Mouse (Mus musculus): ENCODE results near the gene Atp6v0d1. TPM values are rescaled to one million over a fixed set of nuclear protein-coding genes. Genes with fewer than 3 reads are reported as not detected.

Atp6v0d1 gene
- polyA plus RNA-seq, 1 experiment from 2014 or later, result 254 TPM

- Histone ChIP-seq H3K9me3 (ENCODE audit: control insufficient read depth, low read length) (no peaks in the 10 kb centered on the region), H3K9ac (replicated peaks; ENCODE audit: low read depth, low read length) (no peak overlapping the region), H3K27ac (ENCODE audit: low read depth, low read length) (no peak overlapping the region), H3K4me2 (ENCODE audit: low read depth, low read length) (no peak overlapping the region), H3K4me1 (ENCODE audit: control insufficient read depth, insufficient read depth, low read length) (no peaks in the 10 kb centered on the region), H3K36me3 (ENCODE audit: control insufficient read depth, insufficient read depth, low read length) (no peaks in the 10 kb centered on the region), H3K27me3 (ENCODE audit: control insufficient read depth, insufficient read depth, low read length) (no peaks in the 10 kb centered on the region), H3K4me3 (ENCODE audit: low read depth, low read length) (no peak overlapping the region)
- WGBS, result 25% methylated on average over 15 of the region's 15 CpGs
- ATAC-seq (ENCODE audit: low read depth), result no peak
Measured at GRCm38 (mm10) chr8:105593859-105594258, 28.0 kb upstream of the Atp6v0d1 start.

- WGBS, result 89% methylated on average over 2 of the region's 2 CpGs
- H3K36me3 ChIP-seq (ENCODE audit: control insufficient read depth, insufficient read depth, low read length), result no peaks in the 10 kb centered on the region
Measured at GRCm38 (mm10) chr8:105592431-105592830, 26.6 kb upstream of the Atp6v0d1 start.

GRCm38 (mm10) chr8:105579719-105580118, 13.9 kb upstream of the Atp6v0d1 start:
- H3K27me3 ChIP-seq (ENCODE audit: control insufficient read depth, insufficient read depth, low read length), result no peaks in the 10 kb centered on the region
- no peaks in the 10 kb centered on the region for H3K9me3 ChIP-seq (ENCODE audit: control insufficient read depth, low read length)
- H3K4me3 ChIP-seq (ENCODE audit: low read depth, low read length), result no peak overlapping the region
- no peak overlapping the region for H3K27ac ChIP-seq (ENCODE audit: low read depth, low read length)
- no peaks in the 10 kb centered on the region for H3K4me1 ChIP-seq (ENCODE audit: control insufficient read depth, insufficient read depth, low read length)
- no peak overlapping the region for H3K9ac ChIP-seq (replicated peaks; ENCODE audit: low read depth, low read length)
- H3K36me3 ChIP-seq (ENCODE audit: control insufficient read depth, insufficient read depth, low read length), result no peaks in the 10 kb centered on the region
- WGBS, result 71% methylated on average over 3 of the region's 3 CpGs
- ATAC-seq (ENCODE audit: low read depth), result no peak
- no peak overlapping the region for H3K4me2 ChIP-seq (ENCODE audit: low read depth, low read length)

More at GRCm38 (mm10) chr8:105592431-105592830, 26.6 kb upstream of the Atp6v0d1 start:
- Histone ChIP-seq H3K27me3 (ENCODE audit: control insufficient read depth, insufficient read depth, low read length) (no peaks in the 10 kb centered on the region), H3K9me3 (ENCODE audit: control insufficient read depth, low read length) (no peaks in the 10 kb centered on the region), H3K27ac (ENCODE audit: low read depth, low read length) (no peak overlapping the region), H3K9ac (replicated peaks; ENCODE audit: low read depth, low read length) (no peak overlapping the region), H3K4me2 (ENCODE audit: low read depth, low read length) (no peak overlapping the region), H3K4me3 (ENCODE audit: low read depth, low read length) (no peak overlapping the region), H3K4me1 (ENCODE audit: control insufficient read depth, insufficient read depth, low read length) (no peaks in the 10 kb centered on the region)
- no peak for ATAC-seq (ENCODE audit: low read depth)

GRCm38 (mm10) chr8:105575538-105575937, 9.7 kb upstream of the Atp6v0d1 start:
- H3K4me1 ChIP-seq (ENCODE audit: control insufficient read depth, insufficient read depth, low read length), result no peaks in the 10 kb centered on the region
- no peak overlapping the region for H3K4me3 ChIP-seq (ENCODE audit: low read depth, low read length)
- H3K4me2 ChIP-seq (ENCODE audit: low read depth, low read length), result no peak overlapping the region
- no peaks in the 10 kb centered on the region for H3K27me3 ChIP-seq (ENCODE audit: control insufficient read depth, insufficient read depth, low read length)
- no peak overlapping the region for H3K27ac ChIP-seq (ENCODE audit: low read depth, low read length)
- no peaks in the 10 kb centered on the region for H3K36me3 ChIP-seq (ENCODE audit: control insufficient read depth, insufficient read depth, low read length)
- WGBS, result 54% methylated on average over 3 of the region's 3 CpGs
- no peaks in the 10 kb centered on the region for H3K9me3 ChIP-seq (ENCODE audit: control insufficient read depth, low read length)
- no peak overlapping the region for H3K9ac ChIP-seq (replicated peaks; ENCODE audit: low read depth, low read length)
- ATAC-seq (ENCODE audit: low read depth), result no peak

GRCm38 (mm10) chr8:105574741-105575140, 8.9 kb upstream of the Atp6v0d1 start:
- Histone ChIP-seq H3K27me3 (ENCODE audit: control insufficient read depth, insufficient read depth, low read length) (no peaks in the 10 kb centered on the region), H3K9me3 (ENCODE audit: control insufficient read depth, low read length) (no peaks in the 10 kb centered on the region), H3K4me3 (ENCODE audit: low read depth, low read length) (no peak overlapping the region), H3K36me3 (ENCODE audit: control insufficient read depth, insufficient read depth, low read length) (no peaks in the 10 kb centered on the region), H3K27ac (ENCODE audit: low read depth, low read length) (no peak overlapping the region), H3K4me2 (ENCODE audit: low read depth, low read length) (no peak overlapping the region), H3K4me1 (ENCODE audit: control insufficient read depth, insufficient read depth, low read length) (no peaks in the 10 kb centered on the region), H3K9ac (replicated peaks; ENCODE audit: low read depth, low read length) (no peak overlapping the region)
- ATAC-seq (ENCODE audit: low read depth), result no peak
- 53% methylated on average over 6 of the region's 6 CpGs for WGBS

GRCm38 (mm10) chr8:105573427-105573826, 7.6 kb upstream of the Atp6v0d1 start:
- H3K4me2 ChIP-seq (ENCODE audit: low read depth, low read length), result no peak overlapping the region
- no peak overlapping the region for H3K9ac ChIP-seq (replicated peaks; ENCODE audit: low read depth, low read length)
- H3K36me3 ChIP-seq (ENCODE audit: control insufficient read depth, insufficient read depth, low read length), result no peaks in the 10 kb centered on the region
- H3K9me3 ChIP-seq (ENCODE audit: control insufficient read depth, low read length), result no peaks in the 10 kb centered on the region
- H3K27ac ChIP-seq (ENCODE audit: low read depth, low read length), result no peak overlapping the region
- H3K4me3 ChIP-seq (ENCODE audit: low read depth, low read length), result no peak overlapping the region
- no peaks in the 10 kb centered on the region for H3K4me1 ChIP-seq (ENCODE audit: control insufficient read depth, insufficient read depth, low read length)
- ATAC-seq (ENCODE audit: low read depth), result no peak
- no peaks in the 10 kb centered on the region for H3K27me3 ChIP-seq (ENCODE audit: control insufficient read depth, insufficient read depth, low read length)

- Histone ChIP-seq H3K27ac (ENCODE audit: low read depth, low read length) (no peak overlapping the region), H3K4me2 (ENCODE audit: low read depth, low read length) (no peak overlapping the region), H3K9ac (replicated peaks; ENCODE audit: low read depth, low read length) (no peak overlapping the region), H3K27me3 (ENCODE audit: control insufficient read depth, insufficient read depth, low read length) (no peaks in the 10 kb centered on the region), H3K4me1 (ENCODE audit: control insufficient read depth, insufficient read depth, low read length) (0 out of 2 replicates have a peak, but pooled peaks cover 6% of the 10 kb centered on the region), H3K9me3 (ENCODE audit: control insufficient read depth, low read length) (no peaks in the 10 kb centered on the region), H3K36me3 (ENCODE audit: control insufficient read depth, insufficient read depth, low read length) (no peaks in the 10 kb centered on the region), H3K4me3 (ENCODE audit: low read depth, low read length) (no peak overlapping the region)
- 90% methylated on average over 9 of the region's 9 CpGs for WGBS
- ATAC-seq (ENCODE audit: low read depth), result no peak
Measured at GRCm38 (mm10) chr8:105571810-105572209, 6.0 kb upstream of the Atp6v0d1 start.

- Histone ChIP-seq H3K27ac (ENCODE audit: low read depth, low read length) (no peak overlapping the region), H3K9me3 (ENCODE audit: control insufficient read depth, low read length) (no peaks in the 10 kb centered on the region), H3K4me2 (ENCODE audit: low read depth, low read length) (peak overlapping the region; percentile 59), H3K36me3 (ENCODE audit: control insufficient read depth, insufficient read depth, low read length) (no peaks in the 10 kb centered on the region), H3K4me1 (ENCODE audit: control insufficient read depth, insufficient read depth, low read length) (peaks cover 24% of the 10 kb centered on the region), H3K9ac (replicated peaks; ENCODE audit: low read depth, low read length) (peak overlapping the region; percentile 44), H3K4me3 (ENCODE audit: low read depth, low read length) (peak overlapping the region; percentile 89), H3K27me3 (ENCODE audit: control insufficient read depth, insufficient read depth, low read length) (no peaks in the 10 kb centered on the region)
- 30% methylated on average over 27 of the region's 27 CpGs for WGBS
- ATAC-seq (ENCODE audit: low read depth), result peak; percentile 5; the same call in 1 of the 2 replicates
Measured at GRCm38 (mm10) chr8:105566703-105567595, 1.1 kb upstream of the Atp6v0d1 start.

- peak overlapping the region; percentile 92 for H3K27ac ChIP-seq (ENCODE audit: low read depth, low read length)
- H3K27me3 ChIP-seq (ENCODE audit: control insufficient read depth, insufficient read depth, low read length), result no peaks in the 10 kb centered on the region
- under 1% methylated on average over 31 of the region's 31 CpGs for WGBS
- H3K36me3 ChIP-seq (ENCODE audit: control insufficient read depth, insufficient read depth, low read length), result no peaks in the 10 kb centered on the region
- H3K4me1 ChIP-seq (ENCODE audit: control insufficient read depth, insufficient read depth, low read length), result peaks cover 24% of the 10 kb centered on the region
- peak overlapping the region; percentile 89 for H3K4me3 ChIP-seq (ENCODE audit: low read depth, low read length)
- H3K9ac ChIP-seq (replicated peaks; ENCODE audit: low read depth, low read length), result peak overlapping the region; percentile 85
- H3K9me3 ChIP-seq (ENCODE audit: control insufficient read depth, low read length), result no peaks in the 10 kb centered on the region
- ATAC-seq (ENCODE audit: low read depth), result peak; percentile 83
- H3K4me2 ChIP-seq (ENCODE audit: low read depth, low read length), result peak overlapping the region; percentile 89
Measured at GRCm38 (mm10) chr8:105565401-105565881, 406 bp downstream of the Atp6v0d1 start.

All from neural tube, embryonic 14.5 days (tissue).